Mouse (Mus musculus): ENCODE measurements around the gene Lag3. TPM values are rescaled to one million over a fixed set of nuclear protein-coding genes. Genes with fewer than 3 reads are reported as not detected.
"Not testable (repeated sequence)": the region's sequence is repeated elsewhere in the genome, so short reads cannot be mapped to it uniquely, and the experiment has no call there.

Gene Lag3
- polyA plus RNA-seq, 1 experiment, result 1.5 TPM

DNA sequence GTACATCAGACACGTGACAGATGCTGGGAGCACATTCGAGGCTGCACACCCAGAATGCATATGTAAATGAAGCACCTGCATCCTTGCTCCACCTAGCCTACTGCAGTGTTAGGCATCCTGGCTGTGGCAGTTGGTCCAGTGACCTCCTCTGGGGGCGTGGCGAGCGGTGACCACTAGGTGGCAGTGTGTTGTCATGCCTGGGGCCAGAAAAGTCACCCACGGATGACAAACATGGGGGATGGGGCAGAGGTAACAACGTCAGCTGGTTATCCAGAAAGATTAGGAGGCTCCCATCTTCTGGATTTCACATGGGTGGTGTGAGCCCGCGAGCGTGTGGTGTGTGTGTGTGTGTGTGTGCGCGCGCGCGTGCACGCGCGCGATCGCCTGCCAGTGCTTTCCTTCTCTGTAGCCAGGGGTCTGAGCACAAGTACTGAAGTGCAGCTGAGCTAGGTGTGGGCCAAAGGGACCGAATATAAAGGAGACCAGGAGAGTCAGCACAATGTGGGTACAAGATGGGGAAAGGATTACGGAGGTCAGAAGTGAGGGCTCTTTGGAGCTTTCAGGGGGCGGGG, 7.8 kb downstream of the Lag3 start:
- DNase-seq, result peak; percentile 96 to 99
- H3K27me3 ChIP-seq (ENCODE audit: control insufficient read depth, insufficient read depth, low read length), result no peaks in the 10 kb centered on the region
- peaks cover 15% of the 10 kb centered on the region for H3K4me1 ChIP-seq (ENCODE audit: control insufficient read depth, insufficient read depth, low read length)
- WGBS, result under 1% methylated on average over 23 of the region's 23 CpGs
- peak; percentile 54; the same call in 1 of the 2 replicates for TF ChIP-seq POLR2A (IDR thresholded peaks at IDR 0.05; ENCODE audit: borderline replicate concordance, insufficient read depth, low read length)
- peak; percentile 96 for TF ChIP-seq CTCF (IDR thresholded peaks at IDR 0.05; ENCODE audit: borderline replicate concordance, insufficient read depth, low read depth, low read length)
- H3K27ac ChIP-seq (ENCODE audit: insufficient read depth, low read length), result peak overlapping the region; percentile 99
- H3K4me3 ChIP-seq (replicated peaks; ENCODE audit: insufficient read depth, low read depth, low read length), result peak overlapping the region; percentile 71

DNA sequence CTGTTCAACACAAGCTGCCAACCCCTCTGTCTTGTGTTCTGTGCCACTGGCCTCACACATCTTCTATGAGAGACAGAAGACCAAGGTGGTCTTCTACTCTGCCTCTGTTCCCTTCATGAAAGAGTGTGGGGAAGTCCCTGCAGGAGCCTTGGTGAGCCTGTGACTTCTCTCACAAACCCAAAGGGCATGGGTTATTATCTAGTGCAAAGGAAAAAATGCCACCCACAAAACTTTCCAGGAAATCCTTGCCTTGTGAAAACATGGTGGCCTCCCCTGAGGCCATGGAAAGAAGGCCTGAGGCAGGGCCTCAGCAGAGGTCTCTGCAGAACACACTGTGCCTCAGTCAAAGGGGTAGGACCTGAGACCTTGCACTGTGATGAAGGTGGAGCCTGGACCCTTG, 9.7 kb downstream of the Lag3 start:
- H3K27ac ChIP-seq (ENCODE audit: insufficient read depth, low read length), result no peak overlapping the region
- no peak for TF ChIP-seq POLR2A (IDR thresholded peaks at IDR 0.05; ENCODE audit: borderline replicate concordance, insufficient read depth, low read length)
- TF ChIP-seq CTCF (IDR thresholded peaks at IDR 0.05; ENCODE audit: borderline replicate concordance, insufficient read depth, low read depth, low read length), result no peak

DNA sequence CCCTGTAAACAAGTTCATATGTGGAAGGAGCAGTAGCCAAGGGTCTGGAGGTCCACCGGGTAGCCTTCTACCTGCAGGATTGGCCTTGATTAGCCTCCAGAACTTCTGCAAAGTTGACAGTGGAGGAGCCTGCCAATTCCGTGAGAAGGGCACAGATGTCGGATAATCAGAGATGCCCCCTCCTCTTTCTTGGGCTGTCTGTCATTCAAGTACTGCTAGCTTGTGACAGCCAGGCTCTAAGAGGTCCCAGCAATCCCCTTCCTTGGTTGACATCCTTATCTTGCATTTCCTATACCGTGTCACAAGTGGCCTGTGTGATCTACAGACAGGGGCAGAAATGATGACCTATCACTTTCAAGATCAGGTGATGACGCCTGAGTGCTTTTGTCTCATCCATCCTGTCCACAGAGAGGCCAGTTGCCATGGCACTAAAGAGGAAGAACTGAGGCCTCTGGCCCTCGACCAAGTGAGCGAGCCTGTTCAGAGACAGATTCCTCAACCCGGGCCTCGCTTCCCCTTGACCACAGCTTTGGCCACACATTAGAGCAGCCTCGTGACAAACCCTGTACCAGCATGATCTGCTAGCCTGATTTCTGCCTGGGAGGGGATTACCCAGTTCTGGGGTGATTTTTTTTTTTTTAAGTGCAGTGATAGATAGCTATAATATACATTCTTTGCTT, 10.6 kb downstream of the Lag3 start:
- H3K4me1 ChIP-seq (ENCODE audit: control insufficient read depth, insufficient read depth, low read length), result peaks cover 15% of the 10 kb centered on the region
- peak in 1 of 2 experiments; percentile 48 for DNase-seq
- no peak overlapping the region for H3K27ac ChIP-seq (ENCODE audit: insufficient read depth, low read length)
- no peaks in the 10 kb centered on the region for H3K27me3 ChIP-seq (ENCODE audit: control insufficient read depth, insufficient read depth, low read length)
- TF ChIP-seq CTCF (IDR thresholded peaks at IDR 0.05; ENCODE audit: borderline replicate concordance, insufficient read depth, low read depth, low read length), result no peak
- no peak overlapping the region for H3K4me3 ChIP-seq (replicated peaks; ENCODE audit: insufficient read depth, low read depth, low read length)
- WGBS, result 54% methylated on average over 10 of the region's 10 CpGs

More for the DNA sequence above, 9.7 kb downstream of the Lag3 start:
- H3K27me3 ChIP-seq (ENCODE audit: control insufficient read depth, insufficient read depth, low read length), result no peaks in the 10 kb centered on the region
- no peak for DNase-seq
- peaks cover 15% of the 10 kb centered on the region for H3K4me1 ChIP-seq (ENCODE audit: control insufficient read depth, insufficient read depth, low read length)
- no peak overlapping the region for H3K4me3 ChIP-seq (replicated peaks; ENCODE audit: insufficient read depth, low read depth, low read length)

DNA sequence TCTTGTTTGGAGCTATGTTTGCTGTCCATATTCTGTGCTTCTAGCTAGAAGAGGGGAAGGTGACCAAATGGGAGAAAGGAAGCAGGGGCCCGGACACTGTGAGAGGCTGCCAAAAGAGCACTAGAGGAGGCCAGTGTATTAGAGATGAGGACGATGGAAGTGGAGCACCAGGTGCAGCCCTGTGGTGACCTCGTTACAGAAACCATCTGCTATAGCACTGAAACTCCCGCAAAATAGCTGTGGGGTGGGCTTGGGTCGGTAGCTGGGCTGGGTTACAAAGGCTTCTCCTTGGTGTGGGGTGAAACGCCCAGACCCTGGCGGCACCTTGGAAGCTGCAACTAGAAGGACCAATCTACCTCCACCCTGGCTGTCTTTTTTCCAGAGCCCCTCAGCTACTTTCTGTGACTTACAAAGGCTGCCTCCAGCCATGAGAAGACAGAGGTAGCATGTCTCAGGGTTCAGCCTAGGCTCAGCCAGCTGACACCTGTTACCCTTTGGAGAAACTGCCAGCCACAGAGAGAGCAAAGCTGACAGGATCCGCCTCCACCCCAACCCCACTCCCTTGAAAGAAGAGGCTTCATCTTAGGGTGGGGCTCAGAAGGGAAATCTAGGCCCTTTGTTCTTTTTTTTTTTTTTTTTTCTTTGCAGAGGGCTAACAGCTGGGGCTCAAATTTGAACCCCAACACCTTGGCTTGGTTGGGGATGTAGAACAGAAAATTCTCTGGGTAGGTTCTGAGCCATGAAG, 11.3 kb downstream of the Lag3 start:
- H3K27me3 ChIP-seq (ENCODE audit: control insufficient read depth, insufficient read depth, low read length), result no peaks in the 10 kb centered on the region
- TF ChIP-seq POLR2A (IDR thresholded peaks at IDR 0.05; ENCODE audit: borderline replicate concordance, insufficient read depth, low read length), result no peak
- TF ChIP-seq CTCF (IDR thresholded peaks at IDR 0.05; ENCODE audit: borderline replicate concordance, insufficient read depth, low read depth, low read length), result no peak
- H3K4me3 ChIP-seq (replicated peaks; ENCODE audit: insufficient read depth, low read depth, low read length), result no peak overlapping the region
- peaks cover 9% of the 10 kb centered on the region; the same call in 1 of the 2 replicates for H3K4me1 ChIP-seq (ENCODE audit: control insufficient read depth, insufficient read depth, low read length)
- H3K27ac ChIP-seq (ENCODE audit: insufficient read depth, low read length), result peak overlapping the region; percentile 15; the same call in 1 of the 2 replicates
- WGBS, result 22% methylated on average over 8 of the region's 8 CpGs
- peak; percentile 52 to 55 for DNase-seq

DNA sequence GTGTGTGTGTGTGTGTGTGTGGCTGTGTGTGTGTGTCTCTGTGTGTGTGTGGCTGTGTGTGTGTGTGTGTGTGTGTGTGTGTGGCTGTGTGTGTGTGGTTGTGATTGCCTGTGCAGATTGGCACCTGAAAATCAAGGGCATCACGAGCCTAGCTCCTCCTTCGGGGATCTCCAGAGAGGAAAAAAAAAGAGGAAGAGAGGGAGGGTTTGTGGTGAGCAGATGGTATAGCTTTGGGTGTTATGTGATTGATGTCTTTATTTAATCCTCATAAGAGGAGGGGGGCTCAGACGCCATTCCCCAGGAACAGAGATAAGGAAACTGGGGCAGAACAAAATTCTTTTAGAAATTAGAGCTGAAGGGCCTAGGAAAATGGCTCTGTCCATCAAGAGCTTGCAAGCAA, 13.1 kb downstream of the Lag3 start:
- Histone ChIP-seq H3K4me1 (ENCODE audit: control insufficient read depth, insufficient read depth, low read length) (0 out of 2 replicates have a peak, but pooled peaks cover 3% of the 10 kb centered on the region), H3K4me3 (replicated peaks; ENCODE audit: insufficient read depth, low read depth, low read length) (no peak overlapping the region), H3K27ac (ENCODE audit: insufficient read depth, low read length) (no peak overlapping the region), H3K27me3 (ENCODE audit: control insufficient read depth, insufficient read depth, low read length) (no peaks in the 10 kb centered on the region)
- no peak for TF ChIP-seq POLR2A (IDR thresholded peaks at IDR 0.05; ENCODE audit: borderline replicate concordance, insufficient read depth, low read length)
- TF ChIP-seq CTCF (IDR thresholded peaks at IDR 0.05; ENCODE audit: borderline replicate concordance, insufficient read depth, low read depth, low read length), result no peak
- 49% methylated on average over 3 of the region's 3 CpGs for WGBS
- no peak for DNase-seq

DNA sequence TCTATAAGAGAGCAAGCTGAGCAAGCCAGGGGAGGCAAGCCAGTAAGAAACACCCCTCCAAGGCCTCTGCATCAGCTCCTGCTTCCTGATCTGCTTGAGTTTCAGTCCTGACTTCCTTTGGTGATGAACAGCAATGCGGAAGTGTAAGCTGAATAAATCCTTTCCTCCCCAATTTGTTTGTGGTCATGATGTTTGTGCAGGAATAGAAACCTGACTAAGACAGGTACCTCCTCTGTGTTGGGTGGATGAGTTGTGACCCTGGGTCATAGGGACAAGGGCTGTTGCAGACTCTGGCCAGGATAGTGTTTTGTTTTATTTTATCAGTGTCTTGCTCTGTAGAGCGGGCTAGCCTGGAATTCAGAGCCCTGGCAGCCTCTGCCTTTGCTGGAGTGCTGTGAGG, 17.4 kb downstream of the Lag3 start:
- DNase-seq; H3K4me3 ChIP-seq (replicated peaks; ENCODE audit: insufficient read depth, low read depth, low read length); H3K4me1 ChIP-seq (ENCODE audit: control insufficient read depth, insufficient read depth, low read length); H3K27me3 ChIP-seq (ENCODE audit: control insufficient read depth, insufficient read depth, low read length); H3K27ac ChIP-seq (ENCODE audit: insufficient read depth, low read length): not testable (repeated sequence)
- WGBS, result 97% methylated on average over 2 of the region's 2 CpGs

DNA sequence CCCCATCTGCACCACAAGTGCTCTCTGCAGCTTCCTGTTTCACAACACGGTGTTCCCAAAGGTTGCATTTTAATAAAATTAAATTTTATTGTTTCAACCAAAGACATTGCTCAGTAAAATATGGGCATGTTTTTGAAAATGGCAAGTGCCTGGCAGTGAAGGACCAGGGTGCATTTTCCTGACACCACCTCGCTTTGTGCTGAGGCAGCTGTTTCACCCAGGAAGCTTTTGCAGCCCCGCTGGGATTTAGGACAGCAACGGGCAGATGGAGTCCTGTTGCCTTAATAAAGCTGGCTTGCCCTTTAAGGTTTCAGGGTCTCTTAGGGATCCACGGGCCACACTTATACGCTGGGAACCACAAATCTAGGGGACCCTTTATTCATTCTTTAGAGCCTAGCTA, 20.5 kb downstream of the Lag3 start:
- TF ChIP-seq POLR2A (IDR thresholded peaks at IDR 0.05; ENCODE audit: borderline replicate concordance, insufficient read depth, low read length), result no peak
- no peak for TF ChIP-seq CTCF (IDR thresholded peaks at IDR 0.05; ENCODE audit: borderline replicate concordance, insufficient read depth, low read depth, low read length)
- DNase-seq, result no peak
- Histone ChIP-seq H3K4me1 (ENCODE audit: control insufficient read depth, insufficient read depth, low read length) (no peaks in the 10 kb centered on the region), H3K27me3 (ENCODE audit: control insufficient read depth, insufficient read depth, low read length) (no peaks in the 10 kb centered on the region), H3K4me3 (replicated peaks; ENCODE audit: insufficient read depth, low read depth, low read length) (no peak overlapping the region), H3K27ac (ENCODE audit: insufficient read depth, low read length) (no peak overlapping the region)
- WGBS, result 55% methylated on average over 6 of the region's 6 CpGs

All from cerebellum, adult 2 months (tissue).